Mouse (Mus musculus): ENCODE results near the gene Erc2. TPM values are rescaled to one million over a fixed set of nuclear protein-coding genes. Genes with fewer than 3 reads are reported as not detected.

The Erc2 gene
- polyA plus RNA-seq, 1 experiment from 2014 or later, result 90.7 TPM

DNA sequence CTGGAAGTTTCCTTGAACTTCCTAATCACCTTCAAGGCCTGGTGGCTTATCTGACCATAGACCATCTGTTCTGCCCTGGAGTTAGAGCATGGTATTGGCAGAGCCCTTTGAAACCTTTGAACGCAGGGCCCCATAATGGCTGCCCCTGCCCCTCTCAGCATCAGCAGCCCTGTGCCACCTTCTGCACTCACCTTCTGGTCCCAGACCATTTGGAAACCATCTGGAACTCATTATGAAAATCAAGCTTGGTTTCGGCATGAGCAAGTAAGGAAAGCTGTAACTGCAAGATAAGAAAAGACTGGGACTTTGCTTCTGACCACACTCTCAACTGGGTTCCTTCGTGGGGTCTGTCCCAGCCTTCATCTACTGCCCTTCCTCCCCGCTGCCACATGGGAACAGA is 796.3 kb downstream of the Erc2 start:
- Histone ChIP-seq H3K27ac (replicated peaks; ENCODE audit: low read depth, low read length) (no peak overlapping the region), H3K9me3 (ENCODE audit: control insufficient read depth, low read length) (no peaks in the 10 kb centered on the region), H3K36me3 (ENCODE audit: control insufficient read depth, insufficient read depth, low read length) (no peaks in the 10 kb centered on the region), H3K4me1 (ENCODE audit: control insufficient read depth, insufficient read depth, low read length) (0 out of 2 replicates have a peak, but pooled peaks cover 6% of the 10 kb centered on the region), H3K27me3 (ENCODE audit: control insufficient read depth, insufficient read depth, low read length) (no peaks in the 10 kb centered on the region), H3K4me2 (ENCODE audit: low read length) (no peak overlapping the region), H3K4me3 (replicated peaks; ENCODE audit: low read depth, low read length) (no peak overlapping the region), H3K9ac (replicated peaks; ENCODE audit: low read length) (no peak overlapping the region)
- no peak for ATAC-seq (ENCODE audit: low FRiP score, low TSS enrichment)
- 88% methylated on average over 4 of the region's 4 CpGs for WGBS
- DNase-seq, result no peak

DNA sequence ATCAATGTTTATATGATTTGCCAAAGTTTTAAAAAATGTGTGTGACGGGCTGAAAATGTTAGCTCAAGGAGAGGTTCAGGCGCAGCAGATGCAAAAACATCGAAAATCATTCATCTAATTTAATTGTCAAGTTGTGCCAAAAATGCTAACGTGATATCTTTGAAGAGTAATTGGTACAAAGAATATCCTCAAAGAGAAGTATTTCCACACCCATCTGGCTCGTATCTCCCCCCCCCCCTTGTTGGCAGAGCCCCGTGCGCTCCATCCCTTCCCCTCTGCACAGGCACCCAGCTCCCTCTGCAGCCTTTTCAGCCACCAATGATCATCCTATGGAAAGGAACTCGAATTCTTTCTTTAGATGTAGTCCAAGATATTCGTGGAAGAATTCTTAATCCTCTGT is 797.0 kb downstream of the Erc2 start:
- Histone ChIP-seq H3K9me3 (ENCODE audit: control insufficient read depth, low read length) (no peaks in the 10 kb centered on the region), H3K27me3 (ENCODE audit: control insufficient read depth, insufficient read depth, low read length) (no peaks in the 10 kb centered on the region), H3K4me3 (replicated peaks; ENCODE audit: low read depth, low read length) (no peak overlapping the region), H3K4me2 (ENCODE audit: low read length) (no peak overlapping the region), H3K27ac (replicated peaks; ENCODE audit: low read depth, low read length) (no peak overlapping the region), H3K9ac (replicated peaks; ENCODE audit: low read length) (no peak overlapping the region), H3K4me1 (ENCODE audit: control insufficient read depth, insufficient read depth, low read length) (0 out of 2 replicates have a peak, but pooled peaks cover 6% of the 10 kb centered on the region), H3K36me3 (ENCODE audit: control insufficient read depth, insufficient read depth, low read length) (no peaks in the 10 kb centered on the region)
- 75% methylated on average over 9 of the region's 9 CpGs for WGBS
- DNase-seq, result no peak
- ATAC-seq (ENCODE audit: low FRiP score, low TSS enrichment), result no peak

DNA sequence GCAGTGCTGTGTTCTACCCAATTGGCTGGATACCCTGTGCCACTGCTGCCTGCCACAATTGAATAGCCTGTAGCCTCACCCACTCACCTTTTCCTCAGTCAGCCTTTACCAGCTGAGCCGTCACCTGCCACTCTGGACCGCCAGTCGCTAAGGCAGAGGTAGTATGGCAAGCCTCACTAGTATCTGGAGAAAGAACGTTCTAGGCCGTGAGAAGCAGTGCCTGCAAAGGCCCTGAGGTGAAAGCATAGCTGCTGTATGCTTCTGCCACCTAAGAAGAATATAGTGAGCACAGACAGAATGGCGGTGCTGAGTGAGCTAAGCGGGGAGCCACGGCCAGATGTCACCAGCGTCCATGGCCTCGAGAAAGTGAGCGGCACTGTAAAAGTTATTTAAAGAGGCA is 798.4 kb downstream of the Erc2 start:
- 88% methylated on average over 11 of the region's 11 CpGs for WGBS
- Histone ChIP-seq H3K4me3 (replicated peaks; ENCODE audit: low read depth, low read length) (no peak overlapping the region), H3K4me1 (ENCODE audit: control insufficient read depth, insufficient read depth, low read length) (0 out of 2 replicates have a peak, but pooled peaks cover 6% of the 10 kb centered on the region), H3K4me2 (ENCODE audit: low read length) (no peak overlapping the region), H3K36me3 (ENCODE audit: control insufficient read depth, insufficient read depth, low read length) (no peaks in the 10 kb centered on the region), H3K9ac (replicated peaks; ENCODE audit: low read length) (no peak overlapping the region), H3K27ac (replicated peaks; ENCODE audit: low read depth, low read length) (no peak overlapping the region), H3K9me3 (ENCODE audit: control insufficient read depth, low read length) (no peaks in the 10 kb centered on the region), H3K27me3 (ENCODE audit: control insufficient read depth, insufficient read depth, low read length) (no peaks in the 10 kb centered on the region)
- ATAC-seq (ENCODE audit: low FRiP score, low TSS enrichment) (no peak), DNase-seq (no peak)

GRCm38 (mm10) chr14:28426610-28427009 is 804.4 kb downstream of the Erc2 start:
- Histone ChIP-seq H3K4me1 (ENCODE audit: control insufficient read depth, insufficient read depth, low read length) (no peaks in the 10 kb centered on the region), H3K27ac (replicated peaks; ENCODE audit: low read depth, low read length) (no peak overlapping the region), H3K9ac (replicated peaks; ENCODE audit: low read length) (no peak overlapping the region), H3K4me2 (ENCODE audit: low read length) (no peak overlapping the region), H3K9me3 (ENCODE audit: control insufficient read depth, low read length) (no peaks in the 10 kb centered on the region), H3K36me3 (ENCODE audit: control insufficient read depth, insufficient read depth, low read length) (no peaks in the 10 kb centered on the region), H3K4me3 (replicated peaks; ENCODE audit: low read depth, low read length) (no peak overlapping the region), H3K27me3 (ENCODE audit: control insufficient read depth, insufficient read depth, low read length) (no peaks in the 10 kb centered on the region)
- 85% methylated on average over 2 of the region's 2 CpGs for WGBS
- no peak for DNase-seq
- ATAC-seq (ENCODE audit: low FRiP score, low TSS enrichment), result no peak

GRCm38 (mm10) chr14:28431703-28432309 is 809.6 kb downstream of the Erc2 start:
- DNase-seq (no peak), ATAC-seq (ENCODE audit: low FRiP score, low TSS enrichment) (no peak)
- no peak overlapping the region for H3K4me2 ChIP-seq (ENCODE audit: low read length)
- H3K27me3 ChIP-seq (ENCODE audit: control insufficient read depth, insufficient read depth, low read length), result no peaks in the 10 kb centered on the region
- H3K36me3 ChIP-seq (ENCODE audit: control insufficient read depth, insufficient read depth, low read length), result no peaks in the 10 kb centered on the region
- no peaks in the 10 kb centered on the region for H3K9me3 ChIP-seq (ENCODE audit: control insufficient read depth, low read length)
- H3K4me1 ChIP-seq (ENCODE audit: control insufficient read depth, insufficient read depth, low read length), result no peaks in the 10 kb centered on the region
- 91% methylated on average over 7 of the region's 7 CpGs for WGBS
- H3K9ac ChIP-seq (replicated peaks; ENCODE audit: low read length), result no peak overlapping the region
- H3K4me3 ChIP-seq (replicated peaks; ENCODE audit: low read depth, low read length), result no peak overlapping the region
- no peak overlapping the region for H3K27ac ChIP-seq (replicated peaks; ENCODE audit: low read depth, low read length)

GRCm38 (mm10) chr14:28434996-28435395 is 812.8 kb downstream of the Erc2 start:
- no peak overlapping the region for H3K4me2 ChIP-seq (ENCODE audit: low read length)
- 78% methylated on average over 7 of the region's 7 CpGs for WGBS
- no peaks in the 10 kb centered on the region for H3K27me3 ChIP-seq (ENCODE audit: control insufficient read depth, insufficient read depth, low read length)
- H3K36me3 ChIP-seq (ENCODE audit: control insufficient read depth, insufficient read depth, low read length), result no peaks in the 10 kb centered on the region
- no peak overlapping the region for H3K9ac ChIP-seq (replicated peaks; ENCODE audit: low read length)
- DNase-seq (no peak), ATAC-seq (ENCODE audit: low FRiP score, low TSS enrichment) (no peak)
- no peaks in the 10 kb centered on the region for H3K9me3 ChIP-seq (ENCODE audit: control insufficient read depth, low read length)
- no peak overlapping the region for H3K4me3 ChIP-seq (replicated peaks; ENCODE audit: low read depth, low read length)
- no peak overlapping the region for H3K27ac ChIP-seq (replicated peaks; ENCODE audit: low read depth, low read length)
- no peaks in the 10 kb centered on the region for H3K4me1 ChIP-seq (ENCODE audit: control insufficient read depth, insufficient read depth, low read length)

DNA sequence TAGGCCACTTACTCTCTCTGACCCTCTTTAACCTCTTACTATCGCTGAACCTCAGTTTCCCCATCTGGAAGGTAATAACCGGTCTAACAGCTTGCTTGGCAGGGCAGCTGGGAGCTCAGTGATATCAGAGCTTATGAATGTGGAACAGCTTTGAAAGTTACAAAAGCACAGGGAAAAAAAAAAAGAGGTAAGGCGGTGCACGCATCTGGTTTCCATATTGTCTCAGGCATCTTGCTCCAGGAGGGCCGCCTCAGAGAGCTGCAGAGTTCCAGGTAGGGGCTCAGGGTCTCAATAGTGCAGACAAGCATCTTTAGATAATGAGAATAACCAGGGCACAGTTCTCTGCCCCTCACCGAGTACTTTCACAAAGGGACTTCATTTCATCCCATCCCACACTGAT is 816.9 kb downstream of the Erc2 start:
- H3K4me2 ChIP-seq (ENCODE audit: low read length), result no peak overlapping the region
- ATAC-seq (ENCODE audit: low FRiP score, low TSS enrichment) (no peak), DNase-seq (no peak)
- 86% methylated on average over 6 of the region's 6 CpGs for WGBS
- H3K36me3 ChIP-seq (ENCODE audit: control insufficient read depth, insufficient read depth, low read length), result no peaks in the 10 kb centered on the region
- no peaks in the 10 kb centered on the region for H3K4me1 ChIP-seq (ENCODE audit: control insufficient read depth, insufficient read depth, low read length)
- H3K9me3 ChIP-seq (ENCODE audit: control insufficient read depth, low read length), result no peaks in the 10 kb centered on the region
- H3K27me3 ChIP-seq (ENCODE audit: control insufficient read depth, insufficient read depth, low read length), result no peaks in the 10 kb centered on the region
- H3K9ac ChIP-seq (replicated peaks; ENCODE audit: low read length), result no peak overlapping the region
- no peak overlapping the region for H3K27ac ChIP-seq (replicated peaks; ENCODE audit: low read depth, low read length)
- no peak overlapping the region for H3K4me3 ChIP-seq (replicated peaks; ENCODE audit: low read depth, low read length)

DNA sequence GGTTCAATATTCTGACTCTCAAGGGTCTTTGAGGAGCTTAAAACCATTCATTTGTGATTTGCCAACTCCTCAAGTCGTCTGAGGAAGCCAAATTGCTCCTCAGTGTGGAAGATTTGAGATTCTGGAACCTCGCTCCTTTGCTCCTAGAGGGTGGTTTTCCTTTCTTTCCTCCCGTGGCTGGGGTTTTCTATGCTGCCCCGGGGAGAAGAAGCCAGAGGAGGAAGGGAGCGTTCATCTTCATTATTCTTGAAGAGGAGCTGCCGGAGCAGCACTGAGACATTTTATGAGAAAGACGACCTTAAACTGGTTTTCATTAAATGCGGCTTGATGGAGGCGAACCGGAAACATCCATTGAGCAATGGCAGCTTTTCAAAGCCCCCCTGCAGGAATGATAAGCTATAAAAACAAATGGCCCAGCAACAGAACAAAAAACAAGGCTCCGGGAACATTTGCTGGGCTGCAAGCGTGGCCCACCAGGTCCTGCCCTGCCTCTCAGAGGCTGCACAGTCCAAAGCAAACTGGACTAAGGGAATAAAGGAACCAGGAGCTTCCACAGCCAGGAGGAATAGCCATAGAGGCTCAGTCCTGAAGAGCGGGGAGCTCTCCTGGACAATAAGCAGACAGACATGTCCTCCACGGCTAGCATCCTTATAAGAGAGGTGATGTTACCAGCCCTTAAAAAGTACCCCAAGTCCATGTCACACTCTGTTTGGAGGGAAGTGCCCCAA is 819.2 kb downstream of the Erc2 start:
- no peaks in the 10 kb centered on the region for H3K36me3 ChIP-seq (ENCODE audit: control insufficient read depth, insufficient read depth, low read length)
- no peak overlapping the region for H3K4me2 ChIP-seq (ENCODE audit: low read length)
- H3K27me3 ChIP-seq (ENCODE audit: control insufficient read depth, insufficient read depth, low read length), result no peaks in the 10 kb centered on the region
- H3K4me1 ChIP-seq (ENCODE audit: control insufficient read depth, insufficient read depth, low read length), result no peaks in the 10 kb centered on the region
- H3K9ac ChIP-seq (replicated peaks; ENCODE audit: low read length), result no peak overlapping the region
- ATAC-seq (ENCODE audit: low FRiP score, low TSS enrichment) (no peak), DNase-seq (no peak)
- H3K4me3 ChIP-seq (replicated peaks; ENCODE audit: low read depth, low read length), result no peak overlapping the region
- no peak overlapping the region for H3K27ac ChIP-seq (replicated peaks; ENCODE audit: low read depth, low read length)
- H3K9me3 ChIP-seq (ENCODE audit: control insufficient read depth, low read length), result no peaks in the 10 kb centered on the region
- WGBS, result 26% methylated on average over 14 of the region's 14 CpGs

Data from midbrain, embryonic 14.5 days (tissue).